Mouse (Mus musculus): ENCODE results near the gene Slc35c2.

Slc35c2 gene

GRCm38 (mm10) chr2:165238416-165239145, 49.1 kb downstream of the Slc35c2 start:
- DNase-seq (ENCODE audit: low read depth, low spot score), result no peak

- DNase-seq (ENCODE audit: low read depth, low spot score), result no peak
Measured at GRCm38 (mm10) chr2:165234613-165235291, 52.9 kb downstream of the Slc35c2 start, which contains the start of gene Cdh22. Cdh22 (minus strand) TSS chr2:165234853.

GRCm38 (mm10) chr2:165234291-165234612, 53.4 kb downstream of the Slc35c2 start:
- DNase-seq (ENCODE audit: low read depth, low spot score), result no peak

GRCm38 (mm10) chr2:165233491-165234290, 54.0 kb downstream of the Slc35c2 start:
- no peak for DNase-seq (ENCODE audit: low read depth, low spot score)

GRCm38 (mm10) chr2:165229050-165229449, 58.6 kb downstream of the Slc35c2 start:
- no peak for DNase-seq (ENCODE audit: low read depth, low spot score)
